Mouse (Mus musculus) heart, embryonic 10.5 days (tissue): ENCODE measurements at regions not wholly inside any gene's neighbourhood (a gene's known extent, or its start where the extent isn't known, plus 50 kb on each side); places are given as distances from the start of the nearest gene placed in this dataset.

ENCODE experiments used
- DNase-seq: peaks from one replicate; pipeline ENCODE4 v3.0.0-alpha.2; 2017; ENCODE audit warnings: low spot score
- H3K27ac ChIP-seq: fragments of 300-500 bp; sonication (generic); 2 replicates; pipeline ENCODE4 v1.5.1; 2016; ENCODE audit warnings: mild to moderate bottlenecking
- H3K27me3 ChIP-seq: fragments of 300-500 bp; sonication (generic); 2 replicates; pipeline ENCODE4 v1.6.1; 2016; ENCODE audit warnings: mild to moderate bottlenecking; ENCODE audit not compliant: poor library complexity, insufficient read depth, severe bottlenecking
- H3K36me3 ChIP-seq: fragments of 300-500 bp; sonication (generic); 2 replicates; pipeline ENCODE4 v1.6.1; 2016; ENCODE audit warnings: mild to moderate bottlenecking, moderate library complexity
- H3K4me1 ChIP-seq: fragments of 300-500 bp; sonication (generic); 2 replicates; pipeline ENCODE4 v1.6.1; 2016; ENCODE audit warnings: mild to moderate bottlenecking
- H3K4me3 ChIP-seq: fragments of 300-500 bp; sonication (generic); 2 replicates; pipeline ENCODE4 v1.5.1; 2016; ENCODE audit warnings: mild to moderate bottlenecking, moderate library complexity
- H3K9me3 ChIP-seq: fragments of 300-500 bp; sonication (generic); 2 replicates; pipeline ENCODE4 v1.6.1; 2016; ENCODE audit warnings: mild to moderate bottlenecking, moderate library complexity
- WGBS: fragments of 180-500 bp; shearing (Covaris S2); methylation state at CpG from one replicate; pipeline ENCODE4 v1.1.7; 2016; 5-methylcytosine and 5-hydroxymethylcytosine counted together

DNA sequence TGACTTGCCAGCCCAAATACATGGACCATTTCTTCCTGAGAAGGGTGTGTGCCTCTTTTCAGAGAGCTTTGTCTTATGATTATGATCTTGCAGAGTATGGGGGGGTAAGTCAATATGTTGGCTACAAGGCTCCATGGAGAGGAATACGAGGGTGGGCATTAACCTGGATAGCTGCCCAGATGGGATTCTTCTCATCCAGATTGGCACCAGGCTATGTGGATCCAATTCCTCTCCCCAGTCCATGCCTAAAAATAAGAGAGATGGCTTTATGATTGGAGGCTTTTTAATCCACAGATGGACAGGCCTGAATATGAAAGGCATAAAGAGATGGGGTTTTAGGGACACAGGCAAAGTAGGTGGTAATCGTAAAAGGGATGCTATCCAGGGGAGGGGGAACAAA, 187.6 kb downstream of the Nr2f2 start:
- no peak for DNase-seq
- H3K27me3 ChIP-seq: 0 out of 2 replicates have a peak, but pooled peaks cover 7% of the 10 kb centered on the region

DNA sequence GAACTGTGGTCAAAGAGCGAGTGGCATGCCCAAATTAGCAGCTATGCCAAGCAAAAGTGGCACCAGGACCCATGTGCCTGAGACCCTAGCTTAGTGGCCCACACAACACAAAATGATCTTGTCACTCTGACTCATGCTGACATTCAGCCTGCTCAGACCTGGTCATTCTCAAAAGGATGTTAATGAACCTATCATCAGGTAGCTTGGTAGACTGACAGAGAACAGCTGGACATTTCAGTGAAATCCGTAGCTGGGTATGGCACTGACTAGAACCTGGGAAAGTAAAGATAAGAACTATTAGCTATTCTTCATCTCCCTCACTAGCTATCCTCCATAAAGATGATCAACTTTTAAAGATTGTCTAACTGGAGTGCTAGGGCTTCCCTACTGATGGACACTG, 188.5 kb downstream of the Nr2f2 start:
- Histone ChIP-seq H3K4me3 (no peak overlapping the region), H3K36me3 (no peaks in the 10 kb centered on the region), H3K4me1 (no peaks in the 10 kb centered on the region), H3K9me3 (no peaks in the 10 kb centered on the region), H3K27ac (no peak overlapping the region), H3K27me3 (0 out of 2 replicates have a peak, but pooled peaks cover 7% of the 10 kb centered on the region)
- 50% methylated on average over 2 of the region's 2 CpGs for WGBS
- DNase-seq: no peak

More for the DNA sequence above, 187.6 kb downstream of the Nr2f2 start:
- H3K4me1 ChIP-seq: no peaks in the 10 kb centered on the region
- no peaks in the 10 kb centered on the region for H3K36me3 ChIP-seq
- WGBS: 82% methylated on average over 2 of the region's 2 CpGs
- no peaks in the 10 kb centered on the region for H3K9me3 ChIP-seq
- H3K27ac ChIP-seq: no peak overlapping the region
- H3K4me3 ChIP-seq: no peak overlapping the region

DNA sequence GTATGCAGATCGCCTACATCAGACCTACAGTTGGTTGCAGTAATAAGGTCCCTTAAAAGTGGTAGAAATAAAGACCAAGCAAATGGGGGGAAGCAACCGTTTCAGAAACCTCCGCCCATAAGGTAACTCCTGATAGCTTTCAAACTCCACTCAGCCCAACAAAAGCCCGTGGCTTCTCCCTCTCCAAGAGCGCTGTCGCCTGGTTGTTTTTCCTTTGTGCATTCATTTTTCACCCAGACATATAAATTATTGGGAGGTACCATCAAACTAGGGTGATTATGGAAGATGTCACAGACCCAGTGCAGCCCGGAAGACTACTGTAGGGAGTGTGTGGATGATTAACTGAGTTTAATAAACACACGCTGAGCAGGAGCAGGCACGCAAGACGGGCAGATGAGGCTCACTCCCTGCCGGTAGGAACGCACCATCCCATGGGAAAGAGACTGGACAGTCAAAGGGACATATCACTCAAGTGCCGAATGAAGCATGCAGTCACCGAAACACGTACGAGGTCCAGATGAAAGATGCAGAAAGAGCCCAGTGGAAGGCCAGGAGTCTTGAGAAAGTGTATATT, 189.8 kb downstream of the Nr2f2 start:
- Histone ChIP-seq H3K9me3 (no peaks in the 10 kb centered on the region), H3K27me3 (0 out of 2 replicates have a peak, but pooled peaks cover 7% of the 10 kb centered on the region), H3K4me1 (no peaks in the 10 kb centered on the region), H3K36me3 (no peaks in the 10 kb centered on the region), H3K4me3 (no peak overlapping the region), H3K27ac (no peak overlapping the region)
- DNase-seq: no peak
- 84% methylated on average over 16 of the region's 16 CpGs for WGBS

DNA sequence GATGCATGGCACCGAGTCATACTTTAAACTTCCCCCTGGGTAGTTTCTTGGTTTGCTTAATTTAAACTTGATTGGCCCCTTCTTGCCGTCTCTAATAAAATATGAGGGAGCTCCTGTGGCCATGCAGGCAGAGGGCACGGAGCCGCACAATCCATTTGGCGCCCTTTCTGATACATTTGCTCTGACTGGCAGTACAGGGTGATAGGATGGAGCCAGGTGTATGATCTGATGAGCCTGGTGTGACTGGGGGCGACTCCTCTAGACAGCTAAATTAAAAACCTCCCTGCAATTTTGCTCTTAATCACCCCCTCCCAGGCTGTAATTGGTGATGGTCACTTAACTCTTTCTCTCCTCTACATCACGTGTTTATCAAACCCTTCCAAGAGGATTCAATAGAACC, 190.4 kb downstream of the Nr2f2 start:
- Histone ChIP-seq H3K4me3 (no peak overlapping the region), H3K9me3 (no peaks in the 10 kb centered on the region), H3K36me3 (no peaks in the 10 kb centered on the region), H3K27me3 (0 out of 2 replicates have a peak, but pooled peaks cover 7% of the 10 kb centered on the region), H3K4me1 (no peaks in the 10 kb centered on the region), H3K27ac (no peak overlapping the region)
- 75% methylated on average over 7 of the region's 7 CpGs for WGBS
- no peak for DNase-seq

DNA sequence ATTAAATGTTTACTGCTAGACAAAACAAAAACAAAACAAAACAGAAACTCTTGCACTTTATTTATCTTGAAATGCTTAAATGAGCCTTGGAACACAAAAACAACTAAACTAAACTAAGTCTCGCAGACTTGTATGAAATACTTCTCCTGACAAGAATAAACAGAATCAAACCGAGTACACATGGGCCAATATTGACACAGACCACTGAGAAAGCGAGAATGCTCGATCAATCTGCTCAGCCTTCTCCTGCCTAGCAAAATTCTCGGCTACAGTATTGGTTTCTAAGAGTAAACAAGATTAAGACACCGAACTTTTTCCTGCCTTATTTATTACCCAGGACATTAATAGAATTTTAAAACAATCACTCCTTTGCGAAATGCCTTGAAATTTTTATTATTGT, 194.1 kb downstream of the Nr2f2 start:
- Histone ChIP-seq H3K4me1 (no peaks in the 10 kb centered on the region), H3K4me3 (no peak overlapping the region), H3K27me3 (0 out of 2 replicates have a peak, but pooled peaks cover 3% of the 10 kb centered on the region), H3K36me3 (no peaks in the 10 kb centered on the region), H3K27ac (no peak overlapping the region), H3K9me3 (no peaks in the 10 kb centered on the region)
- 71% methylated on average over 7 of the region's 7 CpGs for WGBS
- no peak for DNase-seq

DNA sequence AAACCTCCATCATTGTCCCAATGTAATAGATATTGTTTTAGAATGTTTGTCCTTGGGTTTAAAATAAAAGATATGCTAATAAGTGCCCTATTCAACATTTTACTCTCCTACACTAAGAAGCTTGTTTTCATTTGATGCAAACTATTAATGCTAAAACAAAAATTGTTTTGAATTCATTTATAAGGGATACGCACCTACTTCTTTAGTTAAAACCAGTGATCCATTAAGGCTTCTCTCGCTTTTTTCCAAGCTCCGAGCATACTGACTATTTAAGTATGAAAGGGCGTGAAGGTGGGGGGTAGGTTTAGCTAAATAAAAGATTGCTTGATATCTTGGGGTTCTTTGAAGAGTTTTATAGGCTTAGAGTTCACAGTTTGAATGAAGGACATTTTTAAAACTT, 195.1 kb downstream of the Nr2f2 start:
- WGBS: 86% methylated on average over 4 of the region's 4 CpGs
- no peaks in the 10 kb centered on the region for H3K36me3 ChIP-seq
- DNase-seq: no peak

DNA sequence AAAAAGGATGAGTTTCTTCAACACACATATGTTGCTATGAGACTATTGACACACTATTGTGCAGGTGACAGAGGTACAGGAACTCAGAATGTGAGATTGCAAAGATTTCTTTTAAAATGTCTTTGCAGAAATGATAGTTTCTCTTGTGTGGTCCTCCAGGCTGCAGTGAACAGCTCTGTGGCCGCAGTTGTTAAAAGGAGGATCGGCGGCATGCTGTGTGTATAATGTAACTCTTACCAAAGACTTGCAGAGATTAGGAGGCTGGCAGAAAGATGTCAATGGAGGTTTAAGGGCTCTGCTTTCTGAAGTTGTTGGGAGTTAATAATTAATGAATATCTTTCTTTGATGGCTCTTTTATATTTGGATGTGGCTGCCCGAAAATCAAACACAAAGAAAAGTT, 198.5 kb downstream of the Nr2f2 start:
- no peaks in the 10 kb centered on the region for H3K9me3 ChIP-seq
- WGBS: 69% methylated on average over 4 of the region's 4 CpGs
- H3K36me3 ChIP-seq: no peaks in the 10 kb centered on the region
- no peaks in the 10 kb centered on the region for H3K27me3 ChIP-seq
- no peak overlapping the region for H3K4me3 ChIP-seq
- H3K4me1 ChIP-seq: no peaks in the 10 kb centered on the region
- no peak overlapping the region for H3K27ac ChIP-seq
- no peak for DNase-seq

More for the DNA sequence above, 195.1 kb downstream of the Nr2f2 start:
- no peak overlapping the region for H3K27ac ChIP-seq
- no peaks in the 10 kb centered on the region for H3K27me3 ChIP-seq
- no peaks in the 10 kb centered on the region for H3K9me3 ChIP-seq
- H3K4me1 ChIP-seq: no peaks in the 10 kb centered on the region
- no peak overlapping the region for H3K4me3 ChIP-seq

DNA sequence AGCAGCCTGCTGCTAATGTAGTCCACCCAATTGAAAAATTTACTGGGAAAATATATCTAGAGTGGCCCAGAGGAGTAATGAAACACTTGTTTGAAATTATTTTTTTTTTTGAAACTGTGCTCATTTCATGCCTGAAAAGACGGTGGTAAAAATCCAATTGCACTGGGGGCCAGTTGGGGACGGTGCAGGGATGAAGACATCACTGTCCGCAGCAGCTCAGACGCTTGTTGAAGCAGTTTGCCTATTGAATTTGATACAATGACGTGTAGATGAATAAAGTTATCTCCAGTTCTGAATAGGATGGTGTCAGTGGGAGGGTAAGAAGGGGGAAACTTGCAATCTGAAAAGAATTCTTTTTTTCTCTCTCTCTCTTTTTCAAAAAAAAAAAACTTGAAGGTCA, 200.5 kb downstream of the Nr2f2 start:
- DNase-seq: no peak
- Histone ChIP-seq H3K36me3 (no peaks in the 10 kb centered on the region), H3K4me1 (no peaks in the 10 kb centered on the region), H3K27ac (no peak overlapping the region), H3K9me3 (no peaks in the 10 kb centered on the region), H3K27me3 (no peaks in the 10 kb centered on the region), H3K4me3 (no peak overlapping the region)
- 76% methylated on average over 5 of the region's 5 CpGs for WGBS

DNA sequence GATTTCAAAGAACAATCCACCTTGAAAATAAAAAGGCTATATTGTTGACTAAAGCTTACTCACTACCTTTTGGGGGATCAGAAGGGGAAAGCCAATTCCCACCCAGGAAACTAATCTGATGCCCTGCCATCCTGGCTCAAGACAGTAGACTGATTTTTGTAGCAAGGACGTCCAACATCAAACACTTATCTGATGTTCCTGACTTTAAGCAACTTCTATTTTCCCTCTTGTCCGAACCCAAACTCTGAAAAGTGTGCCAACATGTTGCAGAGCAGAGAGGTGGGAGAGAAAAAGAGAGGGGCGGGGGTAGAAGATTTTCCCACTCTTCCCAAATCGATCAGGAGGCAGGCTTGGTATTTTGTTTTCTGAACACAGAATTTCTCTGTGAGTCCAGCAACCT, 201.0 kb downstream of the Nr2f2 start:
- WGBS: 57% methylated on average over 4 of the region's 4 CpGs
- no peaks in the 10 kb centered on the region for H3K4me1 ChIP-seq
- H3K36me3 ChIP-seq: no peaks in the 10 kb centered on the region
- no peaks in the 10 kb centered on the region for H3K27me3 ChIP-seq
- H3K4me3 ChIP-seq: no peak overlapping the region
- DNase-seq: no peak
- H3K9me3 ChIP-seq: no peaks in the 10 kb centered on the region
- no peak overlapping the region for H3K27ac ChIP-seq

DNA sequence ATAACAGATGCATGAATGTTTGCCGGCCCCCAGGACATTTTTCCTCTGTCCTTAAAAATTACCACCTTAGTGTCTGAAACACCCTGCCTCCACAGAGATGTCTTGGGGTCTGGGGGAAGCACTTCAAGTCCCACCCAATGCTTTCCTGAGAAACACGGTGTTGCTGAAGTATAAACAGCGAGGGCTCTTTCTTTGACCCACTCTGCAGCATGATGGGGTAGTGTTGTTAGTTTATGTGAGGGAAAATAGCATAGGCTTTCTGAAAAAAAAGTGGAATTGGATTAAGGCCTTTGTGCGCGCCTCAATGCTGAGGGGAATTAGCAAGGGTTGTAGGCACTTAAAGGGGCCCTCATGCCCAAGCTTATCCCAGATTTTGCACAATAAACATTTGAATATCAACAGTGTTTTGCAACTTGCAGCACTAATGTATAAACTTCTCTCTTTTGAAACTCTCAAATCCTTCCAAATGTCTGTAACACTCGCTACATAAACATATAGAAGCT, 201.8 kb downstream of the Nr2f2 start:
- Histone ChIP-seq H3K36me3 (no peaks in the 10 kb centered on the region), H3K27ac (no peak overlapping the region), H3K9me3 (no peaks in the 10 kb centered on the region), H3K4me1 (no peaks in the 10 kb centered on the region), H3K4me3 (no peak overlapping the region), H3K27me3 (no peaks in the 10 kb centered on the region)
- 62% methylated on average over 6 of the region's 6 CpGs for WGBS
- DNase-seq: no peak

DNA sequence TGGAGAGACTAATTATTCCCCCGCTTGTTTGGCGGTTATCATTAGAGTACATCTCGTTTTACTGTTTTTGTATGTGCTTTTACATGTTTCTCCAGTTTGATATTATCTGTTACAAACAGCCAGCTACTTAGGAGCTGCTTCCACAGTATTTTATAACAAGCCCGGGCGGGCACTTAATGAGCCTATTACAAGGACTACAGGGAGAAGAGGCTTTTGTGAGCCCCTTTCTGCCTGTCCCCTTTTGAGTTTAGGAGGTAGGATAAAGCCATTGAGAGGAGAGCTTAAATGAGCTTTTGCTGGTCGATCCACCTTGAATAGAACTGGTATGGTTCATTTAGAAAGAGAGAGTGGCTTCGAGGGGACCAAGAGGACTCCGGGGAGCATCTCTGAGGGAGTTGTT, 208.0 kb downstream of the Nr2f2 start:
- Histone ChIP-seq H3K4me3 (no peak overlapping the region), H3K36me3 (no peaks in the 10 kb centered on the region), H3K4me1 (no peaks in the 10 kb centered on the region), H3K27ac (no peak overlapping the region), H3K27me3 (no peaks in the 10 kb centered on the region), H3K9me3 (no peaks in the 10 kb centered on the region)
- no peak for DNase-seq
- WGBS: 78% methylated on average over 8 of the region's 8 CpGs

DNA sequence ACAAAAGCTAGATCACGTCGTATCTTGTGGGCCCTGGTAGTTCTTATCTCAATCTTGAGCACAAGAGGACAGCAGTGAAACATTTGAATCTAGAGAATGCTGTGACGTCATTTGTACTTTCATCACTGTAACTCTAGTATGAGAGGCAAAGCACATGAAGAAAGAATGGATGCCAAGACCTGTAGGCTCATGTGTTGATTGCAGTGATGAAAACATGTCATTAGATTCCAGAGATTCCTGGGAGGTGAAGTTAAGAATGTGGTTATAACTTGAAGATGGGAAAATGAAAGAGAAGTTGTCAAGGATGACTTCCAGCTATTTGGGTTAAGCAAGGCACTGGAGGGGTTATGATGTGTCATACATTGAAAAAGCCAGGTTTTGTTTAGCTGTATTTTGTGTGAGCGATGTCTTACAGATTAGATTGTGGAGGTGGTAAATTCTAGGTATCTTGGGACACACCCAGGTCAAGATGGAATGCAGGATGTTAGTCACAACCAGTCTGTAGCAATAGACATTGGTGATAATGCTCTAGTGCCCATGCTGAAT, 221.7 kb downstream of the Nr2f2 start:
- WGBS: 54% methylated on average over 4 of the region's 4 CpGs
- no peak overlapping the region for H3K27ac ChIP-seq
- H3K4me1 ChIP-seq: no peaks in the 10 kb centered on the region
- H3K27me3 ChIP-seq: no peaks in the 10 kb centered on the region
- no peak overlapping the region for H3K4me3 ChIP-seq
- no peak for DNase-seq
- H3K36me3 ChIP-seq: no peaks in the 10 kb centered on the region
- H3K9me3 ChIP-seq: no peaks in the 10 kb centered on the region

DNA sequence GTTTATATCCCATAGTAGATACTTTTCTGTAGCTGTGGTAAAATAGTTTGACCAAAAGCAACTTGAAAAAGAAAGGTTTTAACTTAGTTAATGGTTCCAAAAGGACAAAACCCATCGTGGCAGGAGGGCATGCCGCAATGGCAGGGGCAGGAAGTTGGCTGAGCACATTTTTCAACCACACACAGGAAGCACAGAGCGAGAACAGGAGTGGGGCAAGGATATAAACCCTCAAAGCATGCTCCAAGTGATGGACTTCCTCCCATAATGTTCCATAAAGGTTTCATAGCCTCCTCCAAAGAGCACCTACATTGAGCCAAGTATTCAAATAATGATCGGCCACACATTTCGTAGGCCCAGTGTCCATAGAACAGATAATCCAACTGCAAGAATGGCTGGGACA, 229.7 kb downstream of the Nr2f2 start:
- H3K4me3 ChIP-seq: no peak overlapping the region
- no peaks in the 10 kb centered on the region for H3K27me3 ChIP-seq
- DNase-seq: no peak
- H3K36me3 ChIP-seq: no peaks in the 10 kb centered on the region
- H3K4me1 ChIP-seq: no peaks in the 10 kb centered on the region
- no peak overlapping the region for H3K27ac ChIP-seq
- H3K9me3 ChIP-seq: no peaks in the 10 kb centered on the region
- 79% methylated on average over 5 of the region's 5 CpGs for whole genome bisulfite sequencing

DNA sequence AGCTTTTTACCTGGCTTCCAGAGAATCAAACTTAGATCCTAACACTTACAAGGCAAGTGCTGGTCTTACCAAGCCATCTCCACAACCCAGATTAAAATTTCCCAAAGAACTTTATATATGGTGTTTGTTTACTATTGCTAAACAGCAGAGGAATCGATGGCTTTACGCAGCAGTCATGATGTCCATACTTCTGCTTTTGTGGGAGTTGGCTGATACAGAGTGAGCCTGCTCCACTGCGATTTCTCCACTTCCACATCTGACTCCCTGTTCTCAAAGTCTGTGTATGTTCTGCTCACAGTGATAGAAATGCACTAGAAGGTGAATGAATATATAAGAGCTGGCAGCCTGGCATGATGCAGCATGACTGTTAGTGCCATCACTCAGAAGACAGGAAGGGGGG, 231.1 kb downstream of the Nr2f2 start:
- Histone ChIP-seq H3K27ac (no peak overlapping the region), H3K36me3 (no peaks in the 10 kb centered on the region), H3K4me3 (no peak overlapping the region), H3K27me3 (no peaks in the 10 kb centered on the region), H3K9me3 (no peaks in the 10 kb centered on the region), H3K4me1 (no peaks in the 10 kb centered on the region)
- WGBS: 85% methylated on average over 3 of the region's 3 CpGs
- DNase-seq: no peak
